Mouse (Mus musculus) E14TG2a.4 (cell line): ENCODE measurements around the gene Garnl3.
A peak's percentile ranks its signal among the peaks of the same experiment; 100 is the strongest.

Source experiments
- CTCF ChIP-seq: conservative IDR thresholded peaks from 2 replicates; pipeline ENCODE4 v1.5.1; 2014; ENCODE audit warnings: low read length
- POU5F1 ChIP-seq: IDR thresholded peaks from 2 replicates; pipeline ENCODE4 v1.6.1; 2014; ENCODE audit warnings: low read length, borderline replicate concordance

GRCm38 (mm10) chr2:32979675-32980074, 151.8 kb downstream of the Garnl3 start:
- 0 out of 2 replicates have a peak, but pooled peaks have one; percentile 4 for TF ChIP-seq CTCF
- no peak for TF ChIP-seq POU5F1
